Mouse (Mus musculus) embryo, embryonic 11.5 days (tissue): ENCODE measurements around the gene Thap12.

ENCODE experiments used
- DNase-seq: peaks from one replicate; pipeline ENCODE4 v3.0.0-alpha.2; 2012; ENCODE audit warnings: low read depth, low spot score

Gene Thap12

DNA sequence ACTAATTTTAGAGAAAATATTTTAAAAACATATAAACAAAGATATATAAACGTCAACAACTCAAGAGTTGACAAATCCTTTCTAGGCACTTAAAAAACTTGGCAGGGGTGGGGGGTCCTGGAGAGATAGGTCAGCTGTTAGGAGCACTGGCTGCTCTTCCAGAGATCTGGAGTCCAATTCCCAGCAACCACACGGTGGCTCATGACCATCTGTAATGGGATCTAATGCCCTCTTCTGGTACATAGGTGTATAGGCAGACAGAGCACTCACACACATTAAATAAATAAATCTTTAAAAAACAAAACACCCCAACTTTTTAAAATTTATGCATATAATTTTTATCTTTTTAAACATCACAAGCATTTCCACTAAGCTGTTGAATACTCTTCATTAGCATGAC lies 5.4 kb upstream of the Thap12 start:
- DNase-seq = no peak

DNA sequence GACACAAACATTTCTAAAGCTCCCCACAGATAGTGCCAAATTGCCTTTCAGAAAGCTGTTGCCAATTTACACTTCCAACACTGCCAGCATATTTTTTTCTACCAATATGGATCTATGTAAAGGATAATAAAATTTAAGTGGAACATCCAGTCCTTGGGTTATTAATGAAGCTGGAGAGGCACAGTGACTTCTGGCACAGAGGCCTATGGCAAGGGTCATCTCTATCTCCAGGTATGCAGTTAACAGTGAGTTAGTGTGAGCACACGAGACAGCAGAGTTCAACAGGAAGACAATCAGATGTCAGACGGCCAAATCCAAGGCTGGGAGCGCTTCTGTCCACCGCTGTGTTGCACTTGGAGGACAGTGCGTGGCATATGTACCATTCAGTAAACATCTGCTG lies 4.9 kb upstream of the Thap12 start:
- DNase-seq = no peak

DNA sequence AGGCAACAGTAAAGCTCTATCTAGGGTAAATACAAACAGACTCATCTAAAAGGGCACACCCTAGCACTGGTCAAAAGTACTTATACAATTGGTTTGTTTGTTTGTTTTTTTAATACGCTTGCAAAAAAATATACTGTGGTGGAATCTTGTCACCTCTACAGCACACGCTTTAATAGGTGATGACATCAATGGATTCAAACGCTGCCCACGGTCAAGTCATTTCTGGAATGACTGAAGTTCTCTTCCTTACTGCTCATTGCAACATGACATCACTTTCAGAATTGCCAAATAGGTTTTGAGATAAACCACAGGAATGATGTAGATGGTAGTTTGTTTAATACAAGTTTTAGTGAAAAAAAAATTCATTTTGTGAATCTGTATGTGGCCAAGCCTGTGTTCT lies 4.3 kb upstream of the Thap12 start:
- DNase-seq = no peak

DNA sequence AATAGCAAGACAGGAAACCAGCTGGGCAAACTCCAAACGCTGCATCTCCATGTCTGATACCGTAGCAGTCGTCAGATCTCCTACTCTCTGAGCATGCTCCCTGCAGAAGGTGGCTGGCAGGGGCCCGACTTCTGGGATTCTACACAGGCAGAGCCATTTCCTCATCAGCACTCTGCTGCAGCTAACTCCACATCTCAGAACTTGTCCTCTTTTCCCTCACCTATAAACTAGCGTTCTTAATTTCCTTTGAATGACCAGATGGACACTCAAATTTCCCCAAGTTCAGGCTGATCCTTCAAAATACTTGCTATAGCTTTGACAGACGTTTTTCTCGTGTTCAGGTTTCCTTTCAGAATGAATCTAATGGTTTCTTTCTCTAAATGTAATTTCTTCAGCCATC lies 1.1 kb upstream of the Thap12 start:
- no peak for DNase-seq

DNA sequence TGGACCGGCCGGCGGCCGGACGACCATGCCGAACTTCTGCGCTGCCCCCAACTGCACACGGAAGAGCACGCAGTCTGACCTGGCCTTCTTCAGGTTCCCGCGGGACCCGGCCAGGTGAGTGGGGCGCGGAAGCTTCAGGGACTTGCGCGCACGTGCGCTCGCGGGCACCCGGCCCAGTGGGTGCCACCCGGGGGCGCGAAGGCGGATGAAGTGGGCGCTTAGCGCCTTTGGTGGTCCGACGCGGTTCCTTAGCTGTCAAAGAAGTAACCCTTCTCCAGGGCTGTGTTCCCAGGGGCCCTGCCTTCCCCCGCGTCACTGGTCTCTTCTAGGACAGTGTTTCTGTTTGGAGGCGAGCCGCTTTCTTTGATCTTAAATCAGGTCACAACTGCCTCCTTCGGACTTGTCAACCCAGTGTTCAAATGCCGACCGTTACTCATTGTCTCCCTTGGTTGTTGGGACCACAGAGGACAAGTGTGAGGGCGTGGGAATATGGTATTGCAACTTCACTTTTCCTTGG lies 520 bp downstream of the Thap12 start:
- DNase-seq = no peak

DNA sequence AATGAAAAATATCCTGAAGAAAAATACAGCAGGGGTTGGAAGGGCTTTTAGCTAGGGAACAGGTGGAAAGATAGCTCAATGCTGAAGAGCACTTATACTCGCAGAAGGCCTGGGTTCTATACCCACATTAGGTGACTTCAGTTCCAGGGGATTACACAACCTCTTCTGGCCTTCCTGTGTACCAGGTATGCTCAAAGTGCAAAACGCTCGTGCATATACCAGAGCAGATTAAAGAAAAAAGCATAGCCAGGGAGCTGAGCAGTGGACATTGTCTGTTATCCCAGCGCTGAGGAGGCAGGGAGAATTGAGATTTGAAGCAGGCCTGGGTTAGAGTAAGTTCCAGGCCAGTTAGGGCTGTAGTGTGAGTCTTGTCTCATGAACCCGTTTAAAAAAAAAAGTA lies 1.4 kb downstream of the Thap12 start:
- DNase-seq = no peak

DNA sequence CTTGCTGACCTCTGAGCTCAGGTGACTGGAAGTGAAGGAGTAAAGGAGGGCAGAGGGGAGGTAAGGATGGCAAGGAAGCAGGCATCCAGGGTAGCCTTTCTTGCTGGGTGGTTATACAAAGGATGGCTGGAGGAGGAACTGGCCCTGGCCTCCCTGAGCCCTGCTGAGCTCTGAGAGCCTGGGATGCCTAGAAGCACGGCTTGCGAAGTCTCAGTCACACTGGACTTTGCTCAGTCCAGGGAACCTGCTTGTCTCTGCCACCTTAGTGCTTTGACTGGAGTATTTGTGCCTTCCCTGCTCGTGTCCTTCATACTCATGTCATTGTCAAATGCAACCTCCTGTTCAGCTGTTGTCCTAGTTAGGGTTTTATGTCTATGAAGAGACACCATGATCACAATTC lies 10.8 kb downstream of the Thap12 start:
- DNase-seq = no peak

DNA sequence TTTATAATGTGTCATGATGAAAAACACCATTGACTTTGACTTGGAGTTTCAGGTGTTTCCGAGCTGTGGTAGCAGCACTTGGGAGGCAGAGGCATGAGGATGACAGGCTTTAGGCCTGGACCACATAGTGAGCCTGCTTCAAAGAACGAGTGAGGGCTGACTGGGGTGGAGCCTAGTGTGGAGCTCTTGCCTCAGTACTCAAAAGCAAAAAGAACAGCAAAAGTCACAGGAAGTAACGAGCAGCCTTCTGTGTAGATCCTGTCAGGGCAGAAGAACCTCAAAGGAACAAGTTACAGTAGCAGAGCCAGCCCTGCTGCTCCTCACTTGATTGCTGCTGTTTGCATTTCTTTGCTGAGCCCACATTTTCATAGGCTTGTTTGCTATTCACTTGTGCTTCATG lies 14.5 kb downstream of the Thap12 start:
- DNase-seq = no peak

DNA sequence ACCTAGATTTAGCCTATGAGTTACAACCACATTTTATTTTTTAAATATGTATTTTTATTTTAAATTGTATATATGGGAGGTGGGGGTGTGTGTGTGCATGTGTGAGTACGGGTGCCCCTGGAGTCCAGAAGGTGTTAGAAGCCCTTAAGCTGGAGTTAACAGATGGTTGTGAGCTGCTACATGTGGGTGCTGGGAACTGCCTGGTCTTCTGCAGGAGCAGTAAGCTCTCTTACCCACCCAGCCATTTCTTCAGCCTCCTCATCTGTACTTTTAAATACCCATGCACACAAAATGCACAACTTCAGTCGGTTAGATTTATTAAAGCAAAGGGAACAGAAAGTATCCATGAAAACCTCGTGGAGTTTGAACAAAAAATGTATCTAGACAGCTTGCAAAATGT lies 16.9 kb downstream of the Thap12 start:
- DNase-seq = no peak

DNA sequence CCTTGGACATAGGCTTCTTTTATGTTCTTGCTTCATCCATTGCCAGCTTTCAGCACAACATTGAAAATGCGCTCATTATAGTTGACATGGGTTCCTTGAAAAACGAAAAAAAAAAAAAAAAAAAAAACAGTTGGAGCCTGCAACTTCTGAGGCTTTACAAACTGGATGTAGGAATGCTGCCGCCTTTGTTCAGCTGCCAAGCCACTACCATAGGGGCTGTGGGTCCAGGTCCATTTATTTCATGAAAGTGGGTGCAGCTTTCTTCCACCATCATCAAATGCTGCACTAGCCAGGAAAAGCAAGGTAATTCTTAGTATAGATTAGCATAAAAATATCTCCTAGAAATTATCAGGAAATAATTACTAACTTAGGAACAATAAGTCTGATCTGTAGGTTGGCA lies 17.8 kb downstream of the Thap12 start:
- no peak for DNase-seq

DNA sequence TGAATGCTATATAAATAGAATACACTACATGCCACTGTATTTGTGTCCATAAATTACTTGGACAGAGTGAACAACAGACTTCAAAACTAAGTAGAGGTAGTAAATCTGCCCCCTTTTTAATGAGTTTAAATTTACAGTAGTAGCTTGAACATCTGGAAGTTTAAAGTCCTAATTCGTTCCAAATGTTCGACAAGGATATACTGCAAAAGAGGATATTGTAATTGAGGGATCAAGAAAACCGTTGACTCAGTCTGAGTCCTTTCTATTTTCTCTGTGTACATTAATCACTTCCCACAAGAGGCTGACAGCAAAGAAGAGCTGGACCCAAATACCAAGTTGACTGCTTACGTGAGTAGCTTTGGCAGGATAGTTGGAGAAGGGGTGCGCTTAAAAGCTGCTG lies 18.3 kb downstream of the Thap12 start:
- no peak for DNase-seq

DNA sequence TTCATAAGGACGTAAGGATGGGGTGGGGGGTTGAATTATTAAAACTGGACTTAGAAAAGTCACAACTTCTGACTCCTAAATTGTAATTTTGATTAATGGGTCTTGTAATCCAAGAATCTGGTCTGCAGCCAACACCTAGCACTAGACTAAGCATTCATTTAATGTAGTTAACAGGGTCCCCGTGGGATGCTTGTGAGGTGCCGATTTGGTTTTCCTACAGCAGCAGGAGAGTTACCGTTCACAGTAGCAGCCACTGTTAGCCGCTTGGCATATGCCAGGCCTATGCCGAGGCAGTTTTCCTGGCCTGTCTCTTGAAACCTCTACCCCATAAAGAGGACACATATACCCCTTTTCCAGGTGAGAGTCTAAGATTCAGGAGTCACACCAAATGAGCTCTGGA lies 18.7 kb downstream of the Thap12 start:
- no peak for DNase-seq

DNA sequence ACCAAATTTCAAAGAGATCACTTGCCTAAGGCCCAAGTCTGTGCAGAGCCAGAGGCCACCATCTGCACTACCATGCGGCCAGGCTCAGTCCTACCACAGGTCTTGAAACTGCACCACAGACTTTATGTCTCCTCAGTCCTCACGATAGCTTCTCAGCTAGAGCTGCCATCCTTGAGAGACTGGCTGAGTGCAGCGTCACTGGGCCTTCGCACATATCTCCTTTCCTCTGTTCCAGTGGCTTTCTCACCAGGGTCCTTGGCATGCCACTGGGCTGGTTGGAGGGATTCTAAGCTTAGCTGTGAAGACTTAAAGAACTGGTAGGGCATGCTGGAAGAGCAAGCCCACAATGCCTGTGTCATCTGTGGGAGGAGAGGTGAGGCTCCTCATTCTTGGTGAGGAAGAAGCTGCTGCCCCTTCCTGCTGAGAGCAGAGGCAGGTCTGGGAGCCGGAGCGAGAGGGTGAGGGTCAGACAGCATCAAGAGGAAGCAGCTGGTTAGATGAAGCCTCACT lies 22.8 kb downstream of the Thap12 start:
- no peak for DNase-seq

DNA sequence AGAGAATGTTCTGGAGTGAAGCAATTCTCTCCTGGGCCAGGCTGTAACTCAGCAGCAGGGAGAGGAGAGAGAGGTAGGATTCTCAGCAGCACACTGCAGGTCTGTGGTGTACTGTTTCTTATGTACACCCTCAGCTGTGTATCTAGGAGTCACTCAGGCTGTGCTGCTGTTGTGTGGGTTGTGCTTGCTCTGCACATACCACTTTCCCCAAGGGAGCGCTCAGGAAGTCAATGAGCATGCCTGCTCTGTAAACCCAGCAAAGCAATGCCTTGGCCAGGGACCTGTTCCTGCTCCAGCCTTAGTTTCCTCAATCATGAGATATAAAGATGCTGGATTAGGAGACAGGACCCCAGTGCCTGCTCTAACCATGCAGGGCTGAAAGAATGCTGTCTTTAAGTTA lies 25.1 kb downstream of the Thap12 start:
- no peak for DNase-seq

DNA sequence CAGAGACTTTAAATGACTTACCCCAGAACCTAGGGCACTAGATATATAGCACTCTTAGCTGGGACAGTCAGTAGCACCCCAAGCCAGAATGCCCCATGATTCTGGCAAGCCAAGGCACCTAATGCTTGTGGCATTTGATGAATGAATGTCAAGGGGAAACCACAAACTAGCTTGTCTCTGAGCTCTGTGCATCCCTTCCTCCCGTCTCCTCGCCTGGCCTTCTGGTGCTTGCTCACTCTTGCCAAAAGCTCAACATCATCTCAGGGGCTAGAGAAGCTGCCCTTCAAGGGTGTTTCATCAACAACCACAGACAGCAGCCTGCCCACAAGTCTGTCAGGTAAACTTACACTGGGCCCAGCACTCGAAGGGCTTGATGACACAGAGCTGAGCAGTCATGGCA lies 25.6 kb downstream of the Thap12 start:
- DNase-seq = no peak

DNA sequence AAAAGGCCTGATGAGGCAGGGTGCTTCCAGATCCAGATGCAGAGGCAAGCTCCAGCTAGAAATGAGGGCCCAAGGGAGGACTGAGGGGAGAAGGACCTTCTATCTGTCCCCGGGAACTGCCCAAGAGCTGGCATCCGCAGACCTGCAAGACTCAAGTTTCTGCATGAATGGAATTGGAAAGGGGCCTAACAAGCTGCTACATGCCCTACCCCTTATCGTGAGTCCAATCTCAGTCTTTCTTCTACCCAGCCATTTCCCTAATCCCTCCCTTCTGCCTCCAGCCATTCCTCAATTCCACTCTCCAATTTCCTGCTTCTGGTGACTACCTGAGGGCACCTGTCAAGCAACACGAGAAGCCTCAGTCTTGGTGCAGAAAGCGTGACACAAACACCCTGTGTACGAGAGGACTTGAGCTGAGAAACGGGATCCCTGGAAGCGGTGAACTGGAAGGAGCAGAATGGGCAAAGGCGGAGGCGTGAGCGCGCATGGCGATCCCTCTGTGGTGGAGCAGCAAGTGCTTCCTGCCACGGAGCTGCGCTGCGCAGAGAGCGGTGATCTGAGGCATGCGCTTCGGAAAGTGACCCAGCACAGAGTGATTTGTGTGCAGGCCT lies 26.9 kb downstream of the Thap12 start:
- DNase-seq = no peak

DNA sequence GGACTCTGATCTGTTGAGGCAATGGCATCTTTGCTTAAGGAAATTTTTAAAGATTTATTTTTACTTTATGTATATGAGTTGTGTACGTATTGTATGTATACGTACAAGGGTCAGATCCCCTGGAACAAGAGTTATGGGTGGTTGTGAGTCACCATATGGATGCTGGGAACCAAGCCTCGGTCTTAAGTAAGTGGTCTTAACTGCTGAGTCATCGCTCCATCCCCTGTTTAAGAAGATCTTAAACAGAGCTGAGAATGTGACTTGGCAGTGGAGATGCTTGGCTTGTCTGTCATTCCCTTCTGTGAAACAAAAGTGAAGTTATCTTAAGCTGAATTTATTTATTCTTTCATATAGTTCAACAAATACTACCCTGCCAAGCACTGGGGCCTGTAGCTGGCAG lies 31.1 kb downstream of the Thap12 start:
- DNase-seq = no peak

DNA sequence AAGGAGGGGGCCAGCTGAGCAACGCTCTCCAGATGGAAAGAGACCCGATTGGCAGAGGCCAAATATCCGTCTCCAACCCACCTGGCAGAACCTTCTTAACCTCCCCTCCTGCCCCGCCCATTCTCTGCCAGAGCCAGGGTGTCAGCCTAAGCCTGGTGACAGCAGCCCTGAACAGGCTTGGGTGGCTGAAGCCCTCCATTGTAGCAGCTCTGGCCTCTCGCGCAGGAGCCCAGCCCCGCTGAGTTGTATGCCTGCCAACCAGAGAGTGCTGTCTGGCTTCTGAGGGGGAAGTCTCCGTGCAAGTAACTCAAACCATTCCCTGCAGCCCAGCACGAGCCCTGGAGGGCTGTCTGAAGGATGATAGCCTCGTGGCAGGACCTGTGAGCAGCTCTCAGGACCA lies 32.0 kb downstream of the Thap12 start:
- no peak for DNase-seq

DNA sequence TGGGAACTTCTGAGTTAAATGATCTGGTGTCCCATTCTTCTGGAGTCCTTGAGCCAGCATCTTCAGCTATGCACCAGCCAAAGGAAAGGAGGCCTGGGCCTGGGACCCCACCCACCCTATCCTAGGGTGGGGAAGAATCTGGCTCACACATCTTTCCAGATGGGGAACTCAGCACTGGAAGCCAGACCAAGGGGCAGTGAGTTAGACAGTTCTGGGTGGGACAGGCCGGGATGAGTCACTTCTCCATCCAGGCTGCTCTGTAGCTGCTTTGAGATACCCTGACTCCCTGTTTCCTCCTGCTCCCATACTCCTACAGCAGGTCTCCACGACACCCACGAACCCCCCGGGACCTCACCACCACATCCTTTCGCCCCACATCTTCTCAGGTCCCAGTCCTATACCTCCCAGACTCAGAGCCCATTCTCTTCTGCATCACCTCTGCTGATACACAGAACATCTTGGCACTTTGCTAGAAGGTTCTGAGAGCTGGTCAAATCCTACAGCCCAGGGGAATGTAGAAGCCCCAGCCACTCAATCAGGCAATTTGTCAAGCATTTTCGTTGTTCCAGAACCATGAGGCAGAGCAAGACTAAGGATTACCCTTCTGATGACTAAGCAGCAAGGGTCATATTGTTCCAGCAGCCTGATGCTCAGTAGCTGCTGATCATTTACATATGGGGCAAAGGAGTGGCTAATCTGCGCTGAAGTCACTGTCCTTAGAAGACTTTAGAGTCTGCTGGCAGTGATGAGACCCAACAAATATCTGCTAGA lies 34.1 kb downstream of the Thap12 start:
- no peak for DNase-seq

DNA sequence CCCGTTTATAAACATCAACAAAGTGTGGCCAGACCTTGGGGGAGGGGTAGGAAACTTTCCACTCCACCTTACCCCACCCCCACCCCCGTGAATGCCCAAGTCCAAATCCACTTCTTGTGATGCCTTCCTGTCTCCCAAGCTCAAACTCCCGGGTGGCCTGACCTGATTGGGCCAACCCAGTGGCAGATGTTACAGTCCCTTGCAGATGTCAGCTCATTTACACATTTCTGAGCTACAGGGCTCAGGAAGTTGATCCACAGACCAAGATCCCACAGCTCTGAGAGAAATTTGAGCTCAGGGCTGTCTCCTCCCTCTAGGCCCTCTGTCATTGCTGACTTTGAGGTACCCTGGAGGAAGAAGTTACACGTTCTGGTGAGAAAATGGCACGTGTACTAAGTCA lies 37.5 kb downstream of the Thap12 start:
- no peak for DNase-seq

DNA sequence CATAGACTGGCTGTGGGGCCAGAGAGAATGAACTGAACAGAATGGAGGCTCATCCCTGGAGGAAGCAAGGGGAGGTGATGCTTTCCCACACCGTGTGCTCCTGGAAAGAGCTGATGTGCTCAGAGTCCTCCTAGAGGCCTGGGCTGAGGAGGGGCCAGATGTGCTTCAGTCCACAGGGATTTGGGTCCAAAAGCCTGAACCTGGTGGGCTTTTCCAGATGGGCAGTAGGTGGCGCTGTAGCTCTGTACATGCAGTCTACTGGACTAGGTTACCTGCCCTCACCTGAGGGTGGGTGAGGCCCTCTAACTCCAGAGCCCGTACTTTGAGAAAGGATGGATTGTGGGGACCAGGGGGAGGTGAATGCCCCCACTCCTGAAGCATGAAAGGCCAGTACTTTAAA lies 40.4 kb downstream of the Thap12 start:
- DNase-seq = peak; percentile 54

DNA sequence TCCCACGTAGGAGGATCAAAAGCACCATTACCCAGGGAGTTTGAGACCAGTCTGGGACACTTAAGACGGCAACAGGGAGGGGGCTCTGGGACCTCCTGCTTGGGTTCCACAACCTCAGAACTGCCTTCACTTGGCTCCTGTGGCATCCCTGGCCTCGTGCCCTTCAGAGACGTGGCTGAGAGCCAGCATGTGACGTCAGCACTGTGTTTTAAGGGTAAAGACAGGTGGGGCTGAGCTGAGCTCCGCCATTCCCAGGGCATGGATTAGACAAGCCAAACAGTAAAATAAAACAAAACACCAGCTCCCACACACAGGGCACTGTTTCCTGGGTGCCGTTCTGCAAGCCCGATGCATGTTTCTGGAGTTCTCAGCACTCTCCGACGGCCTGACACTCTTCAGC lies 47.5 kb downstream of the Thap12 start:
- no peak for DNase-seq

DNA sequence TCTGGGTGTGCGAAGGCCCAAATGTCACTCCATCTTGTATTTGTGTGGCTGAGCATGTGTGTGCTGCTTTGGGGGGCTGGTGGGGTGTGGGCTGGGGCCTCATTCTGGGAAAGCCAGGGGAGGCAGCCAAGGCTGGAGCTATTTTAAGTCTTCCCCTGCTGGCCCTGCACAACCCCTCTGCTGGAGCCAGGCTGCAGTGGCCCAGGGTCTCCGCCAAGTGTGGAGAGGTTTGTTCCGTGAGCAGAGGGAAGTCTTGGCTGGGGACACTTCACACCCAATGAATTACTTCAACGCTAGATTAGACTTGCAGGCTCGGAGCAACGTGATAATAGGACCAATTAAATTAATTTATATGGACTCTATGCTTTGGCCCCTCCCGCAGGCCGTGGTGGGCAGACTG lies 49.8 kb downstream of the Thap12 start:
- DNase-seq = no peak
